Mouse (Mus musculus) MEL (cell line): ENCODE measurements around the gene Rundc1. TPM values are rescaled to one million over a fixed set of nuclear protein-coding genes. Genes with fewer than 3 reads are reported as not detected.

Experiments
- DNase-seq: peaks from one replicate; pipeline ENCODE4 v3.0.0; 2011; ENCODE audit warnings: low read depth, low spot score
- H3K27ac ChIP-seq: 2 replicates; pipeline ENCODE4 v1.5.1; 2012; ENCODE audit warnings: low read depth, mild to moderate bottlenecking, control low read depth, low read length, moderate library complexity; ENCODE audit not compliant: control insufficient read depth
- H3K27me3 ChIP-seq, 2 experiments: fragments of 150-350 bp in 1 of 2; sonication (generic) in 1 of 2; 2 replicates each; pipeline ENCODE4 v1.6.1; 2012; ENCODE audit warnings: low read length in 2 of 2, mild to moderate bottlenecking in 2 of 2, improper control_type of control experiment in 1 of 2, moderate library complexity in 1 of 2; ENCODE audit not compliant: insufficient read depth in 2 of 2, control insufficient read depth in 1 of 2
- H3K36me3 ChIP-seq, 2 experiments: 2 replicates each; pipeline ENCODE4 v1.6.1; 2012 to 2014; ENCODE audit warnings: low read length in 2 of 2, improper control_type of control experiment in 1 of 2, inconsistent platforms in 1 of 2, mild to moderate bottlenecking in 1 of 2; ENCODE audit not compliant: insufficient read depth in 2 of 2, control insufficient read depth in 1 of 2
- H3K4me1 ChIP-seq, 2 experiments: fragments of 150-350 bp in 1 of 2; sonication (generic) in 1 of 2; 2 replicates each; pipeline ENCODE4 v1.6.1; 2012; ENCODE audit warnings: low read length in 2 of 2, improper control_type of control experiment in 1 of 2, mild to moderate bottlenecking in 1 of 2; ENCODE audit not compliant: insufficient read depth in 2 of 2, control insufficient read depth in 1 of 2
- H3K4me3 ChIP-seq, 2 experiments: fragments of 150-350 bp in 1 of 2; sonication (generic) in 1 of 2; 2 replicates each; pipeline ENCODE4 v1.5.1; 2012; ENCODE audit warnings: low read depth in 2 of 2, low read length in 2 of 2, mild to moderate bottlenecking in 2 of 2, moderate library complexity in 2 of 2, control low read depth in 1 of 2, improper control_type of control experiment in 1 of 2; ENCODE audit not compliant: control insufficient read depth in 1 of 2, insufficient read depth in 1 of 2
- H3K79me2 ChIP-seq: 2 replicates; pipeline ENCODE4 v1.6.1; 2012; ENCODE audit warnings: mild to moderate bottlenecking, low read length, moderate library complexity; ENCODE audit not compliant: control insufficient read depth, poor library complexity, insufficient read depth
- H3K9ac ChIP-seq: 2 replicates; pipeline ENCODE4 v1.6.1; 2012; ENCODE audit warnings: low read depth, mild to moderate bottlenecking, control low read depth, low read length, moderate library complexity; ENCODE audit not compliant: control insufficient read depth, poor library complexity, severe bottlenecking
- H3K9me3 ChIP-seq: fragments of 150-350 bp; sonication (generic); replicated peaks from 2 replicates; pipeline ENCODE4 v1.6.1; 2012; ENCODE audit warnings: mild to moderate bottlenecking, low read length, improper control_type of control experiment, moderate library complexity; ENCODE audit not compliant: insufficient read depth
- BHLHE40 ChIP-seq: IDR thresholded peaks from 2 replicates; pipeline ENCODE4 v1.6.1; 2012; ENCODE audit warnings: low read depth, mild to moderate bottlenecking, inconsistent platforms, low read length, improper control_type of control experiment, borderline replicate concordance
- CHD1 ChIP-seq: IDR thresholded peaks from 2 replicates; pipeline ENCODE4 v1.6.1; 2012; ENCODE audit warnings: low read depth, mild to moderate bottlenecking, inconsistent platforms, low read length, improper control_type of control experiment
- CHD2 ChIP-seq: IDR thresholded peaks from 2 replicates; pipeline ENCODE4 v1.6.1; 2011; ENCODE audit warnings: low read length, improper control_type of control experiment
- CTCF ChIP-seq, 3 experiments: IDR thresholded peaks in 2 of 3; conservative IDR thresholded peaks in 1 of 3; 2 replicates each; pipeline ENCODE4 v1.5.1; 2011 to 2012; ENCODE audit warnings: low read length in 3 of 3, low read depth in 2 of 3, mild to moderate bottlenecking in 2 of 3, improper control_type of control experiment in 1 of 3, inconsistent platforms in 1 of 3, mixed read lengths in 1 of 3, moderate library complexity in 1 of 3; ENCODE audit not compliant: control insufficient read depth in 1 of 3, insufficient read depth in 1 of 3, poor library complexity in 1 of 3, severe bottlenecking in 1 of 3
- ELF1 ChIP-seq: IDR thresholded peaks from 2 replicates; pipeline ENCODE4 v1.6.1; 2014; ENCODE audit warnings: low read depth, mild to moderate bottlenecking, inconsistent platforms, low read length, improper control_type of control experiment, moderate library complexity
- EP300 ChIP-seq, 2 experiments: IDR thresholded peaks; 2 replicates each; pipeline ENCODE4 v1.6.1; 2011; ENCODE audit warnings: improper control_type of control experiment in 2 of 2, low read length in 2 of 2, low read depth in 1 of 2, mild to moderate bottlenecking in 1 of 2
- ETS1 ChIP-seq: IDR thresholded peaks from 2 replicates; pipeline ENCODE4 v1.6.1; 2012; ENCODE audit warnings: low read depth, mild to moderate bottlenecking, inconsistent platforms, low read length, improper control_type of control experiment, moderate library complexity
- GABPA ChIP-seq: IDR thresholded peaks from 2 replicates; pipeline ENCODE4 v1.6.1; 2012; ENCODE audit warnings: low read depth, mild to moderate bottlenecking, inconsistent platforms, low read length, improper control_type of control experiment, moderate library complexity
- GATA1 ChIP-seq: IDR thresholded peaks from 2 replicates; pipeline ENCODE4 v1.6.1; 2011; ENCODE audit warnings: low read depth, low read length, improper control_type of control experiment
- HCFC1 ChIP-seq: IDR thresholded peaks from 2 replicates; pipeline ENCODE4 v1.6.1; 2012; ENCODE audit warnings: low read depth, mild to moderate bottlenecking, inconsistent platforms, low read length, improper control_type of control experiment, moderate library complexity
- JUND ChIP-seq: IDR thresholded peaks from 2 replicates; pipeline ENCODE4 v1.6.1; 2011; ENCODE audit warnings: low read depth, mild to moderate bottlenecking, improper control_type of control experiment, low read length
- MAFK ChIP-seq: IDR thresholded peaks from 2 replicates; pipeline ENCODE4 v1.6.1; 2011; ENCODE audit warnings: low read depth, mild to moderate bottlenecking, low read length, improper control_type of control experiment, borderline replicate concordance
- MAX ChIP-seq: IDR thresholded peaks from 2 replicates; pipeline ENCODE4 v1.6.1; 2011; ENCODE audit warnings: low read length, improper control_type of control experiment
- MAZ ChIP-seq: IDR thresholded peaks from 2 replicates; pipeline ENCODE4 v1.6.1; 2012; ENCODE audit warnings: low read depth, mild to moderate bottlenecking, inconsistent platforms, low read length, improper control_type of control experiment
- MEF2A ChIP-seq: IDR thresholded peaks from 2 replicates; pipeline ENCODE4 v1.6.1; 2014; ENCODE audit warnings: low read depth, mild to moderate bottlenecking, inconsistent platforms, low read length, improper control_type of control experiment; ENCODE audit not compliant: poor library complexity, insufficient replicate concordance, severe bottlenecking; ENCODE audit errors: extremely low read depth
- MXI1 ChIP-seq: IDR thresholded peaks from 2 replicates; pipeline ENCODE4 v1.6.1; 2011; ENCODE audit warnings: mild to moderate bottlenecking, low read depth, low read length, improper control_type of control experiment
- MYB ChIP-seq: IDR thresholded peaks from 2 replicates; pipeline ENCODE4 v1.6.1; 2011; ENCODE audit warnings: mild to moderate bottlenecking, low read depth, low read length, improper control_type of control experiment
- MYC ChIP-seq: IDR thresholded peaks from 2 replicates; pipeline ENCODE4 v1.6.1; 2011; ENCODE audit warnings: low read depth, mild to moderate bottlenecking, low read length, improper control_type of control experiment, moderate library complexity
- NRF1 ChIP-seq: IDR thresholded peaks from 2 replicates; pipeline ENCODE4 v1.6.1; 2014; ENCODE audit warnings: low read depth, mild to moderate bottlenecking, inconsistent platforms, low read length, improper control_type of control experiment, moderate library complexity; ENCODE audit not compliant: poor library complexity, insufficient read depth, severe bottlenecking
- POLR2A ChIP-seq, 2 experiments: IDR thresholded peaks; 2 replicates each; pipeline ENCODE4 v1.6.1; 2011 to 2012; ENCODE audit warnings: low read length in 2 of 2, mild to moderate bottlenecking in 2 of 2, control low read depth in 1 of 2, improper control_type of control experiment in 1 of 2, low read depth in 1 of 2, moderate library complexity in 1 of 2; ENCODE audit not compliant: control insufficient read depth in 1 of 2, insufficient read depth in 1 of 2, poor library complexity in 1 of 2
- POLR2AphosphoS2 ChIP-seq: IDR thresholded peaks from 2 replicates; pipeline ENCODE4 v1.6.1; 2011; ENCODE audit warnings: low read length, improper control_type of control experiment
- RAD21 ChIP-seq: IDR thresholded peaks from 2 replicates; pipeline ENCODE4 v1.6.1; 2011; ENCODE audit warnings: mild to moderate bottlenecking, low read depth, low read length, improper control_type of control experiment
- RCOR1 ChIP-seq: IDR thresholded peaks from 2 replicates; pipeline ENCODE4 v1.6.1; 2012; ENCODE audit warnings: low read depth, mild to moderate bottlenecking, inconsistent platforms, low read length, improper control_type of control experiment
- SIN3A ChIP-seq: IDR thresholded peaks from 2 replicates; pipeline ENCODE4 v1.6.1; 2012; ENCODE audit warnings: low read length, improper control_type of control experiment, inconsistent platforms
- SMC3 ChIP-seq: IDR thresholded peaks from 2 replicates; pipeline ENCODE4 v1.6.1; 2011; ENCODE audit warnings: low read depth, low read length, improper control_type of control experiment
- TAL1 ChIP-seq: IDR thresholded peaks from 2 replicates; pipeline ENCODE4 v1.6.1; 2012; ENCODE audit warnings: mild to moderate bottlenecking, inconsistent platforms, low read length, moderate library complexity, mixed read lengths
- TBP ChIP-seq: IDR thresholded peaks from 2 replicates; pipeline ENCODE4 v1.8.0; 2011; ENCODE audit warnings: low read depth, low read length, improper control_type of control experiment
- TCF12 ChIP-seq: IDR thresholded peaks from 2 replicates; pipeline ENCODE4 v1.6.1; 2014; ENCODE audit warnings: low read depth, mild to moderate bottlenecking, inconsistent platforms, low read length, improper control_type of control experiment, moderate library complexity
- UBTF ChIP-seq: IDR thresholded peaks from 2 replicates; pipeline ENCODE4 v1.6.1; 2012; ENCODE audit warnings: low read depth, mild to moderate bottlenecking, inconsistent platforms, low read length, improper control_type of control experiment, moderate library complexity, borderline replicate concordance; ENCODE audit not compliant: insufficient read depth
- USF1 ChIP-seq: IDR thresholded peaks from 2 replicates; pipeline ENCODE4 v1.6.1; 2014; ENCODE audit warnings: low read depth, mild to moderate bottlenecking, inconsistent platforms, low read length, improper control_type of control experiment, moderate library complexity
- USF2 ChIP-seq, 2 experiments: IDR thresholded peaks; 2 replicates each; pipeline ENCODE4 v1.6.1; 2011 to 2012; ENCODE audit warnings: improper control_type of control experiment in 2 of 2, low read length in 2 of 2, borderline replicate concordance in 1 of 2, inconsistent platforms in 1 of 2, low read depth in 1 of 2, mild to moderate bottlenecking in 1 of 2; ENCODE audit not compliant: insufficient read depth in 1 of 2
- ZC3H11A ChIP-seq: IDR thresholded peaks from 2 replicates; pipeline ENCODE4 v1.6.1; 2012; ENCODE audit warnings: low read depth, mild to moderate bottlenecking, inconsistent platforms, low read length, improper control_type of control experiment
- ZKSCAN1 ChIP-seq: IDR thresholded peaks from 2 replicates; pipeline ENCODE4 v1.6.1; 2012; ENCODE audit warnings: low read depth, mild to moderate bottlenecking, inconsistent platforms, low read length, improper control_type of control experiment, moderate library complexity
- ZMIZ1 ChIP-seq: IDR thresholded peaks from 2 replicates; pipeline ENCODE4 v1.6.1; 2012; ENCODE audit warnings: low read depth, mild to moderate bottlenecking, inconsistent platforms, low read length, improper control_type of control experiment, moderate library complexity
- ZNF384 ChIP-seq: IDR thresholded peaks from 2 replicates; pipeline ENCODE4 v1.6.1; 2012; ENCODE audit warnings: low read depth, mild to moderate bottlenecking, inconsistent platforms, low read length, improper control_type of control experiment
- polyA plus RNA-seq, 2 experiments: library from polyadenylated mRNA; stranded (reverse) in 1 of 2; unstranded in 1 of 2; fragments of >175 nt in 1 of 2; fragments of >200 nt in 1 of 2; gene quantifications; 2 replicates each; pipeline versions ENCODE4 v1.2.1 to v1.2.4; 2012; ENCODE audit warnings: low replicate concordance in 2 of 2, low read depth in 1 of 2; ENCODE audit not compliant: insufficient read length in 2 of 2, insufficient read depth in 1 of 2, missing spikeins in 1 of 2
- total RNA-seq: library from RNA; depleted of rRNA; stranded (reverse); fragments of 300-350 nt; gene quantifications from 2 replicates; pipeline ENCODE4 v1.2.3, GENCODE M21; 2012

Gene Rundc1
- total and polyA plus RNA-seq, 3 experiments: 9.2 to 13.1 TPM; not detected in 1

- peak overlapping the region; percentile 71 for H3K9ac ChIP-seq
- DNase-seq: peak; percentile 96
- 0 out of 2 replicates have a peak overlapping the region, but pooled peaks have one; percentile 17 for H3K27ac ChIP-seq
- H3K36me3 ChIP-seq: peaks cover 0 to 22% of the 10 kb centered on the region in 2 experiments; a peak in 2 of 4 replicates
- peak overlapping the region; percentile 84 to 88 for H3K4me3 ChIP-seq
- peaks cover 6% of the 10 kb centered on the region; the same call in 1 of the 2 replicates for H3K79me2 ChIP-seq
- peaks cover 9 to 28% of the 10 kb centered on the region in 2 experiments for H3K4me1 ChIP-seq
- H3K27me3 ChIP-seq: no peaks in the 10 kb centered on the region
- H3K9me3 ChIP-seq: no peaks in the 10 kb centered on the region
- TF ChIP-seq EP300 (IDR thresholded peaks at IDR 0.05; ENCODE audit: low read depth in 1 of 2, low read length in 2 of 2) (no peak), BHLHE40 (no peak), HCFC1 (peak; percentile 70), ZMIZ1 (0 out of 2 replicates have a peak, but pooled peaks have one; percentile 36), CTCF (IDR thresholded peaks at IDR 0.05 in 2 of 3, conservative IDR thresholded peaks at IDR 0.05 in 1 of 3; ENCODE audit: control insufficient read depth in 1 of 3, insufficient read depth in 1 of 3, low read depth in 2 of 3, low read length in 3 of 3, poor library complexity in 1 of 3, severe bottlenecking in 1 of 3) (peak; percentile 41 to 91 (median 89)), GABPA (no peak), USF2 (IDR thresholded peaks at IDR 0.05; ENCODE audit: borderline replicate concordance in 1 of 2, insufficient read depth in 1 of 2, low read depth in 1 of 2, low read length in 2 of 2) (no peak), TAL1 (no peak), SMC3 (peak; percentile 87), MAZ (peak; percentile 64), RAD21 (peak; percentile 82), MAFK (no peak), CHD2 (no peak), POLR2AphosphoS2 (peak; percentile 56; the same call in 1 of the 2 replicates), ELF1 (no peak), USF1 (no peak), NRF1 (0 out of 2 replicates have a peak, but pooled peaks have one; percentile 31), ETS1 (peak; percentile 82), TCF12 (0 out of 2 replicates have a peak, but pooled peaks have one; percentile 18), TBP (0 out of 2 replicates have a peak, but pooled peaks have one; percentile 45), RCOR1 (no peak), MEF2A (no peak), GATA1 (no peak), ZKSCAN1 (no peak), MAX (no peak; the same call in 1 of the 2 replicates), POLR2A (IDR thresholded peaks at IDR 0.05; ENCODE audit: control insufficient read depth in 1 of 2, insufficient read depth in 1 of 2, low read depth in 1 of 2, low read length in 2 of 2, poor library complexity in 1 of 2) (peak; percentile 12 to 29; a peak in 1 of 4 replicates), MXI1 (peak; percentile 96), MYC (peak; percentile 74; the same call in 1 of the 2 replicates), ZC3H11A (peak; percentile 78), SIN3A (peak; percentile 97), ZNF384 (no peak; the same call in 1 of the 2 replicates), CHD1 (0 out of 2 replicates have a peak, but pooled peaks have one; percentile 21), UBTF (no peak), MYB (no peak), JUND (peak; percentile 59; the same call in 1 of the 2 replicates)
Measured at GRCm38 (mm10) chr11:101467477-101468262, 42.8 kb downstream of the Rundc1 start.
